Comparison of ENCODE assay signal across 17 mouse cellular contexts in genomic region chr6:137557159-137557558, GRCm38 (mm10).
DNase-seq lines count a peak whose midpoint lies in the region; ATAC-seq and TF ChIP-seq lines count a peak whose summit lies in the region.
"Had no signal": no experiment of that assay in that cellular context is flagged by ENCODE, and none has a peak within 500 bp of the region (broad histone marks: within the 10 kb centered on the region; RNA-seq: fewer than 3 reads in every experiment).

No protein-coding gene starts in this region.

- no peaks in the 10 kb centered on the region for H3K27me3 ChIP-seq in heart, embryonic 15.5 days
- no peaks in the 10 kb centered on the region for H3K27me3 ChIP-seq in testis, adult 2 months (ENCODE audit: control insufficient read depth, insufficient read depth, low read length)
- H3K27me3 ChIP-seq in liver, embryonic 15.5 days, result no peaks in the 10 kb centered on the region
- H3K27me3 ChIP-seq: forebrain, embryonic 13.5 days had no signal

- no peak for DNase-seq in heart, adult 9 months (ENCODE audit: low spot score in 2 of 2)
- DNase-seq in testis, postnatal 14 days (ENCODE audit: low spot score), result no peak
- no peak for DNase-seq in cerebellum, adult 9-10 months
- DNase-seq in spleen, adult 18-20 months, result no peak
- DNase-seq: cerebellum, adult 8-10 months; layer of hippocampus, adult 9-11 months; left cerebral cortex, postnatal 4 days; lung, postnatal 4 days; midbrain, embryonic 14.5 days; right cerebral cortex, postnatal 14 days had no signal

- no peaks in the 10 kb centered on the region for H3K9me3 ChIP-seq in heart, embryonic 15.5 days (replicated peaks)
- H3K9me3 ChIP-seq in liver, embryonic 15.5 days (replicated peaks), result no peaks in the 10 kb centered on the region
- H3K9me3 ChIP-seq: forebrain, embryonic 13.5 days had no signal

- peak overlapping the region; percentile 45; the same call in 1 of the 2 replicates for H3K27ac ChIP-seq in heart, embryonic 15.5 days
- H3K27ac ChIP-seq in testis, adult 2 months (ENCODE audit: control insufficient read depth, insufficient read depth, low read depth, low read length), result peak overlapping the region; percentile 86
- H3K27ac ChIP-seq in liver, embryonic 15.5 days (replicated peaks), result no peak overlapping the region
- H3K27ac ChIP-seq: forebrain, embryonic 13.5 days; hindbrain, embryonic 14.5 days; left cerebral cortex, adult 2 months had no signal

- TF ChIP-seq CTCF in testis, adult 2 months (IDR thresholded peaks at IDR 0.05; ENCODE audit: control insufficient read depth, insufficient read depth, insufficient replicate concordance, low read depth, low read length), result no peak

- TF ChIP-seq POLR2A in testis, adult 2 months (IDR thresholded peaks at IDR 0.05; ENCODE audit: control insufficient read depth, low read depth, low read length), result no peak

- no peak for ATAC-seq in heart, embryonic 15.5 days (replicated peaks; ENCODE audit: insufficient number of reproducible peaks, insufficient read depth, low FRiP score, low read depth)
- peak; percentile 64 for ATAC-seq in liver, embryonic 15.5 days (ENCODE audit: insufficient read depth)
- ATAC-seq: forebrain, embryonic 13.5 days had no signal

- H3K4me3 ChIP-seq in heart, embryonic 15.5 days, result no peak overlapping the region
- H3K4me3 ChIP-seq in testis, adult 2 months (ENCODE audit: control insufficient read depth, low read depth, low read length), result no peak overlapping the region
- no peak overlapping the region for H3K4me3 ChIP-seq in liver, embryonic 15.5 days (replicated peaks)
- H3K4me3 ChIP-seq: erythroblast, embryonic 14.5 days; forebrain, embryonic 13.5 days; left cerebral cortex, adult 2 months had no signal

- no peak overlapping the region for H3K9ac ChIP-seq in heart, embryonic 15.5 days
- no peak overlapping the region for H3K9ac ChIP-seq in liver, embryonic 15.5 days
- H3K9ac ChIP-seq: forebrain, embryonic 13.5 days; hindbrain, embryonic 14.5 days had no signal

- H3K36me3 ChIP-seq in heart, embryonic 15.5 days, result no peaks in the 10 kb centered on the region
- no peaks in the 10 kb centered on the region for H3K36me3 ChIP-seq in testis, adult 2 months (ENCODE audit: control insufficient read depth, insufficient read depth, low read length)
- H3K36me3 ChIP-seq in liver, embryonic 15.5 days (replicated peaks), result no peaks in the 10 kb centered on the region

- 76% methylated on average over 4 of the region's 4 CpGs for whole genome bisulfite sequencing in heart, embryonic 15.5 days
- 43% methylated on average over 4 of the region's 4 CpGs for WGBS in liver, embryonic 15.5 days (ENCODE audit: insufficient replicate concordance)

- peaks cover 34% of the 10 kb centered on the region for H3K4me1 ChIP-seq in heart, embryonic 15.5 days (replicated peaks)
- peaks cover 3% of the 10 kb centered on the region for H3K4me1 ChIP-seq in testis, adult 2 months (ENCODE audit: control insufficient read depth, insufficient read depth, low read length)
- peaks cover 27% of the 10 kb centered on the region for H3K4me1 ChIP-seq in liver, embryonic 15.5 days (replicated peaks)

- no peak overlapping the region for H3K4me2 ChIP-seq in heart, embryonic 15.5 days
- no peak overlapping the region for H3K4me2 ChIP-seq in liver, embryonic 15.5 days
- H3K4me2 ChIP-seq: forebrain, embryonic 13.5 days; hindbrain, embryonic 14.5 days had no signal
